Mouse (Mus musculus) thymus, adult 2 months (tissue): ENCODE results near the gene Ptpdc1. TPM values are rescaled to one million over a fixed set of nuclear protein-coding genes. Genes with fewer than 3 reads are reported as not detected.

ENCODE experiments used
- DNase-seq: peaks from one replicate; pipeline ENCODE4 v3.0.0; 2021
- H3K27ac ChIP-seq: fragments of 200-500 bp; 2 replicates; pipeline ENCODE4 v1.5.1; 2012; ENCODE audit warnings: low read length, control low read depth; ENCODE audit not compliant: control insufficient read depth, insufficient read depth
- H3K27me3 ChIP-seq: fragments of 200-500 bp; 2 replicates; pipeline ENCODE4 v1.6.1; 2012; ENCODE audit warnings: mild to moderate bottlenecking, low read length, moderate library complexity, mixed read lengths; ENCODE audit not compliant: control insufficient read depth, insufficient read depth
- H3K36me3 ChIP-seq: fragments of 200-500 bp; 2 replicates; pipeline ENCODE4 v1.6.1; 2012; ENCODE audit warnings: mild to moderate bottlenecking, low read length, moderate library complexity; ENCODE audit not compliant: control insufficient read depth, insufficient read depth
- H3K4me1 ChIP-seq: fragments of 200-500 bp; replicated peaks from 2 replicates; pipeline ENCODE4 v1.6.1; 2012; ENCODE audit warnings: low read length; ENCODE audit not compliant: control insufficient read depth, insufficient read depth
- H3K4me3 ChIP-seq: fragments of 200-500 bp; 2 replicates; pipeline ENCODE4 v1.5.1; 2012; ENCODE audit warnings: mild to moderate bottlenecking, low read length, control low read depth, moderate library complexity; ENCODE audit not compliant: control insufficient read depth, insufficient read depth
- CTCF ChIP-seq: fragments of 200-500 bp; IDR thresholded peaks from 2 replicates; pipeline ENCODE4 v1.5.1; 2012; ENCODE audit warnings: mild to moderate bottlenecking, control low read depth, low read length, moderate library complexity, borderline replicate concordance; ENCODE audit not compliant: control insufficient read depth, poor library complexity, insufficient read depth; ENCODE audit errors: extremely low read depth
- POLR2A ChIP-seq: fragments of 200-500 bp; IDR thresholded peaks from 2 replicates; pipeline ENCODE4 v1.6.1; 2012; ENCODE audit warnings: mild to moderate bottlenecking, low read length, control low read depth, moderate library complexity; ENCODE audit not compliant: control insufficient read depth, poor library complexity, insufficient read depth; ENCODE audit errors: extremely low read depth
- WGBS: fragments of 180-500 bp; shearing (Covaris S2); methylation state at CpG from one replicate; pipeline ENCODE4 v1.1.7; 2018; 5-methylcytosine and 5-hydroxymethylcytosine counted together
- polyA plus RNA-seq: library from polyadenylated mRNA; depleted of rRNA; stranded (reverse); fragments of >200 nt; gene quantifications from 2 replicates; pipeline ENCODE4 v1.2.3, GENCODE M21; 2012

Gene Ptpdc1
- polyA plus RNA-seq, 1 experiment, result 1.1 TPM

GRCm38 (mm10) chr13:48573525-48574355 lies 51.7 kb downstream of the Ptpdc1 start:
- TF ChIP-seq CTCF (no peak), POLR2A (no peak)
- Histone ChIP-seq H3K36me3 (no peaks in the 10 kb centered on the region), H3K4me3 (no peak overlapping the region), H3K27ac (no peak overlapping the region), H3K4me1 (no peaks in the 10 kb centered on the region), H3K27me3 (no peaks in the 10 kb centered on the region)
- DNase-seq, result no peak
- WGBS, result 84% methylated on average over 19 of the region's 19 CpGs

GRCm38 (mm10) chr13:48572127-48572526 lies 53.3 kb downstream of the Ptpdc1 start:
- no peaks in the 10 kb centered on the region for H3K27me3 ChIP-seq
- no peaks in the 10 kb centered on the region for H3K36me3 ChIP-seq
- no peak overlapping the region for H3K4me3 ChIP-seq
- H3K27ac ChIP-seq, result no peak overlapping the region
- TF ChIP-seq POLR2A (no peak), CTCF (no peak)
- 29% methylated on average over 1 of the region's 1 CpGs for WGBS
- H3K4me1 ChIP-seq, result no peaks in the 10 kb centered on the region
- peak; percentile 64 for DNase-seq

DNA sequence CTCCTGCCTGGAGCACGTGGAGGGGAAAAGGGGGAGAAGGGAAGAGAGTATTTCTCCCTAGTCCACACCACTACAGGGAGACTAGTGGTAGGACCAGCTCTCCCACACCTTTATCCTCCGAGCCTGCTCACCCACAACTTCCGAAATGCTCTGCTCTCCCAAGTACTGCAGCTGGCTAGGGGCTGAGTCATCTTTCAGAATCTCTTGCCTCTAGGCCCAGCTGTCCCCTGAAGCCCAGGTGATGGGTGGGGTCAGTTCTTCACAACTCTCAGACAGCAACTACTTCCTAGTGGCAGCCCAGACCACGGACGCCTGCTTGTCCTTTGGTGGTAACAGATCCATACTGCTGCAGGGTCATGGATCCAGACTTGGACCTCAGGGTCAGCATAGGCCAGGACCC lies 54.2 kb downstream of the Ptpdc1 start:
- H3K36me3 ChIP-seq, result no peaks in the 10 kb centered on the region
- 48% methylated on average over 5 of the region's 5 CpGs for WGBS
- no peak overlapping the region for H3K27ac ChIP-seq
- H3K27me3 ChIP-seq, result no peaks in the 10 kb centered on the region
- DNase-seq, result no peak
- peaks cover under 1% of the 10 kb centered on the region; the same call in 1 of the 2 replicates for H3K4me1 ChIP-seq
- TF ChIP-seq CTCF (no peak), POLR2A (no peak)
- H3K4me3 ChIP-seq, result no peak overlapping the region

DNA sequence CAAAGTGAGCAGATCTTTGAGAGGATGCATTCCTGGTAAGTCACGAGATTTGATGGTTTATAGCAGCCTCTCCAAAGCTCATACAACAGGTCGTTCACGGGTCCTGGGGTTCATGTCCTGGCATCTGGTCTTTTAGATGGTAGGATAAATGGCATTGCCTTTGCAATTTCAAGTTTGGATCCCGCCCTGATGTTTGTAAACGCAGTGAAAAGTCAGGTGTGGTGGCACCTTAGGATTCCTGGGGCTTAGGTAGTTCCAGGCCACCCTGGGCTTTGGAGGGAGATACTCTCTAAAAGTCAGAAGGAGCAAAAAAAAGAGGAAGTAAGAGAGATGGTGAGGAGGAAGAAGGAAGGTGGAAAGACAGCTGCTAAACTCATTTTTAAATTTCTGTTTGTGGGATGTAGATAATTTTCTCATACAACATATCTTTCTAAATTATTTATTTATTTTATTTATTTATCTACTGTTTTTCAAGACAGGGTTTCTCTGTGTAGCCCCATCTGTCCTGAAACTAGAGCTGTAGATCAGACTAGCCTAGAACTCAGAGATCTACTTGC lies 55.8 kb downstream of the Ptpdc1 start:
- no peak for TF ChIP-seq POLR2A
- TF ChIP-seq CTCF, result no peak
- Histone ChIP-seq H3K4me1 (peaks cover 5% of the 10 kb centered on the region), H3K27me3 (no peaks in the 10 kb centered on the region), H3K27ac (no peak overlapping the region), H3K36me3 (no peaks in the 10 kb centered on the region), H3K4me3 (no peak overlapping the region)
- 87% methylated on average over 5 of the region's 5 CpGs for WGBS
- no peak for DNase-seq

GRCm38 (mm10) chr13:48567646-48568045 lies 57.8 kb downstream of the Ptpdc1 start:
- 93% methylated on average over 3 of the region's 3 CpGs for WGBS
- no peaks in the 10 kb centered on the region for H3K27me3 ChIP-seq
- no peak overlapping the region for H3K27ac ChIP-seq

GRCm38 (mm10) chr13:48566116-48566935 lies 59.1 kb downstream of the Ptpdc1 start:
- Histone ChIP-seq H3K27ac (0 out of 2 replicates have a peak overlapping the region, but pooled peaks have one; percentile 11), H3K4me3 (no peak overlapping the region), H3K27me3 (no peaks in the 10 kb centered on the region), H3K36me3 (no peaks in the 10 kb centered on the region), H3K4me1 (peaks cover 5% of the 10 kb centered on the region)
- DNase-seq, result no peak
- WGBS, result 32% methylated on average over 13 of the region's 13 CpGs
- TF ChIP-seq CTCF (no peak), POLR2A (no peak)

More at GRCm38 (mm10) chr13:48567646-48568045, 57.8 kb downstream of the Ptpdc1 start:
- no peak overlapping the region for H3K4me3 ChIP-seq
- TF ChIP-seq POLR2A (no peak), CTCF (no peak)
- no peak for DNase-seq
- H3K4me1 ChIP-seq, result peaks cover 5% of the 10 kb centered on the region
- H3K36me3 ChIP-seq, result no peaks in the 10 kb centered on the region
